Mouse (Mus musculus): ENCODE measurements around the gene Rnf114.

Gene Rnf114

GRCm38 (mm10) chr2:167507719-167508385, 15.4 kb downstream of the Rnf114 start:
- ChIA-PET CTCF (interaction anchor here in 2 of 4 experiments (0.7 to 1.8 kb wide), 9 partner anchors 11 to 89 kb away, joined by 3 to 5 read pairs (median 3); no protein-coding TSS in a partner anchor), POLR2A (interaction anchor here in 2 of 4 experiments (0.9 to 2.8 kb wide), 9 partner anchors 11 to 435 kb away, joined by 3 to 10 read pairs (median 3); no protein-coding TSS in a partner anchor)

- POLR2A ChIA-PET = interaction anchor here in 2 of 4 experiments (1.0 to 2.8 kb wide), 4 partner anchors 11 to 112 kb away, joined by 3 to 10 read pairs (median 4); no protein-coding TSS in a partner anchor
- CTCF ChIA-PET = interaction anchor here in 2 of 4 experiments (0.7 to 1.8 kb wide), 4 partner anchors 11 to 24 kb away, joined by 3 to 5 read pairs (median 4); no protein-coding TSS in a partner anchor
Measured at GRCm38 (mm10) chr2:167508569-167508968, 16.1 kb downstream of the Rnf114 start.

GRCm38 (mm10) chr2:167510485-167510884, 18.0 kb downstream of the Rnf114 start:
- ChIA-PET CTCF (interaction anchor here in 2 of 4 experiments (0.5 to 1.5 kb wide), 4 partner anchors 60 to 289 kb away, joined by 3 to 4 read pairs (median 3); no protein-coding TSS in a partner anchor), POLR2A (interaction anchor here in 3 of 4 experiments (0.6 to 1.6 kb wide), 6 partner anchors 9 to 275 kb away, joined by 3 to 12 read pairs (median 4); no protein-coding TSS in a partner anchor)

- ChIA-PET CTCF (interaction anchor here (0.6 to 3.1 kb wide), 17 partner anchors 7 to 290 kb away, joined by 3 to 16 read pairs (median 4); no protein-coding TSS in a partner anchor), POLR2A (interaction anchor here in 2 of 4 experiments (0.6 to 2.7 kb wide), 10 partner anchors 10 to 93 kb away, joined by 3 to 11 read pairs (median 3); partner anchors contain the start of genes Rnf114 (in 1 of the 2) and Snai1 (in 1 of the 2))
Measured at GRCm38 (mm10) chr2:167512365-167512764, 19.9 kb downstream of the Rnf114 start.

GRCm38 (mm10) chr2:167512970-167513369, 20.5 kb downstream of the Rnf114 start:
- ChIA-PET CTCF (interaction anchor here (0.6 to 3.1 kb wide), 16 partner anchors 10 to 291 kb away, joined by 3 to 16 read pairs (median 4); no protein-coding TSS in a partner anchor), POLR2A (interaction anchor here in 2 of 4 experiments (0.6 to 2.7 kb wide), 10 partner anchors 10 to 94 kb away, joined by 3 to 11 read pairs (median 3); partner anchors contain the start of genes Rnf114 (in 1 of the 2) and Snai1 (in 1 of the 2))

- CTCF ChIA-PET = interaction anchor here in 1 of 4 experiments (1.6 to 3.1 kb wide), 2 partner anchors 91 to 95 kb away, joined by 3 to 16 read pairs; no protein-coding TSS in a partner anchor
- POLR2A ChIA-PET = interaction anchor here in 1 of 4 experiments (0.5 kb wide), 1 partner anchor 25 kb away, joined by 4 read pairs; no protein-coding TSS in a partner anchor
Measured at GRCm38 (mm10) chr2:167514641-167515040, 22.2 kb downstream of the Rnf114 start.

- POLR2A ChIA-PET = interaction anchor here in 1 of 4 experiments (1.2 kb wide), 1 partner anchor 11 kb away, joined by 4 read pairs; no protein-coding TSS in a partner anchor
- CTCF ChIA-PET = no interaction called here
Measured at GRCm38 (mm10) chr2:167515688-167516087, 23.2 kb downstream of the Rnf114 start.

- CTCF ChIA-PET = interaction anchor here (0.5 to 3.6 kb wide), 57 partner anchors 8 to 468 kb away, joined by 3 to 28 read pairs (median 4); partner anchors contain the start of genes Snai1 (in 3 of the 4), Rnf114 (in 1 of the 4) and Spata2 (in 1 of the 4)
- POLR2A ChIA-PET = interaction anchor here in 3 of 4 experiments (0.6 to 2.3 kb wide), 24 partner anchors 8 to 365 kb away, joined by 3 to 10 read pairs (median 4); partner anchors contain the start of gene Slc9a8 (in 1 of the 3)
Measured at GRCm38 (mm10) chr2:167519606-167520252, 27.3 kb downstream of the Rnf114 start.

GRCm38 (mm10) chr2:167528278-167528677, 35.8 kb downstream of the Rnf114 start:
- ChIA-PET CTCF (interaction anchor here (0.5 to 13.6 kb wide), 44 partner anchors 8 to 1432 kb away, joined by 3 to 244 read pairs (median 5); partner anchors contain the start of gene Snai1 (in 2 of the 4)), POLR2A (interaction anchor here in 3 of 4 experiments (0.6 to 3.0 kb wide), 19 partner anchors 8 to 546 kb away, joined by 3 to 8 read pairs (median 3); partner anchors contain the start of genes Slc9a8 (in 1 of the 3) and Snai1 (in 1 of the 3))

- POLR2A ChIA-PET = interaction anchor here in 3 of 4 experiments (0.5 to 6.0 kb wide), 20 partner anchors 10 to 1677 kb away, joined by 3 to 22 read pairs (median 4); partner anchors contain the start of gene Slc9a8 (in 1 of the 3)
- CTCF ChIA-PET = interaction anchor here (0.5 to 13.6 kb wide), 23 partner anchors 8 to 458 kb away, joined by 3 to 244 read pairs (median 5); partner anchors contain the start of gene Snai1 (in 1 of the 4)
Measured at GRCm38 (mm10) chr2:167529935-167530513, 37.6 kb downstream of the Rnf114 start.

GRCm38 (mm10) chr2:167530536-167530935, 38.1 kb downstream of the Rnf114 start:
- ChIA-PET POLR2A (interaction anchor here in 3 of 4 experiments (0.5 to 6.0 kb wide), 16 partner anchors 10 to 1677 kb away, joined by 3 to 22 read pairs (median 4); no protein-coding TSS in a partner anchor), CTCF (interaction anchor here (0.5 to 13.6 kb wide), 17 partner anchors 8 to 459 kb away, joined by 3 to 244 read pairs (median 6); partner anchors contain the start of gene Snai1 (in 1 of the 4))

GRCm38 (mm10) chr2:167532131-167532530, 39.7 kb downstream of the Rnf114 start:
- ChIA-PET CTCF (interaction anchor here (0.5 to 13.6 kb wide), 84 partner anchors 8 to 881 kb away, joined by 3 to 244 read pairs (median 5); no protein-coding TSS in a partner anchor), POLR2A (interaction anchor here (0.6 to 6.0 kb wide), 22 partner anchors 8 to 153 kb away, joined by 3 to 22 read pairs (median 4); no protein-coding TSS in a partner anchor)

GRCm38 (mm10) chr2:167533880-167534279, 41.4 kb downstream of the Rnf114 start:
- POLR2A ChIA-PET = interaction anchor here in 2 of 4 experiments (0.7 to 6.0 kb wide), 8 partner anchors 13 to 71 kb away, joined by 3 to 74 read pairs (median 3); no protein-coding TSS in a partner anchor
- CTCF ChIA-PET = interaction anchor here (0.6 to 13.6 kb wide), 13 partner anchors 9 to 328 kb away, joined by 3 to 244 read pairs (median 5); no protein-coding TSS in a partner anchor

GRCm38 (mm10) chr2:167536320-167536945, 44.0 kb downstream of the Rnf114 start:
- POLR2A ChIA-PET = interaction anchor here in 3 of 4 experiments (0.6 to 5.6 kb wide), 11 partner anchors 10 to 82 kb away, joined by 3 to 74 read pairs (median 14); no protein-coding TSS in a partner anchor

GRCm38 (mm10) chr2:167537476-167538297, 45.2 kb downstream of the Rnf114 start, which contains the start of gene Snai1:
TSS of gene Snai1 (plus strand) at chr2:167538195.
- ChIA-PET CTCF (interaction anchor here (0.5 to 13.6 kb wide), 69 partner anchors 8 to 1226 kb away, joined by 3 to 244 read pairs (median 4); partner anchors contain the start of gene Gm20431 (in 1 of the 4)), POLR2A (interaction anchor here (0.6 to 5.6 kb wide), 57 partner anchors 9 to 598 kb away, joined by 3 to 74 read pairs (median 4); partner anchors contain the start of genes B4galt5 (in 2 of the 4), Gm20431 (in 1 of the 4), Rnf114 (in 1 of the 4) and Spata2 (in 1 of the 4))

More at GRCm38 (mm10) chr2:167536320-167536945, 44.0 kb downstream of the Rnf114 start:
- CTCF ChIA-PET = interaction anchor here (0.6 to 13.6 kb wide), 16 partner anchors 10 to 358 kb away, joined by 3 to 244 read pairs (median 6); partner anchors contain the start of gene Gm20431 (in 1 of the 4)
